Mouse (Mus musculus) bone marrow macrophage, adult 2 months (primary cell): ENCODE measurements around the gene Klhl23.
"Not testable (repeated sequence)": the region's sequence is repeated elsewhere in the genome, so short reads cannot be mapped to it uniquely, and the experiment has no call there.

ENCODE experiments used
- CTCF ChIP-seq: IDR thresholded peaks from 2 replicates; pipeline ENCODE4 v1.5.1; 2012; ENCODE audit warnings: low read depth, mild to moderate bottlenecking, low read length, moderate library complexity
- POLR2A ChIP-seq: IDR thresholded peaks from 2 replicates; pipeline ENCODE4 v1.6.1; 2012; ENCODE audit warnings: mild to moderate bottlenecking, low read depth, low read length, borderline replicate concordance

- not testable (repeated sequence) for TF ChIP-seq CTCF, POLR2A
Observed at GRCm38 (mm10) chr2:69804663-69805062, 17.1 kb upstream of the Klhl23 start.
